Mouse (Mus musculus) lung, postnatal 0 days (tissue): ENCODE measurements around the gene Psmd13. TPM values are rescaled to one million over a fixed set of nuclear protein-coding genes. Genes with fewer than 3 reads are reported as not detected.

Experiments used
- ATAC-seq: fragments of 200-750 bp; cut with Nextera tagmentation; 2 replicates; pipeline ENCODE4 v1.8.0; 2017; ENCODE audit warnings: moderate library complexity
- DNase-seq: peaks from one replicate; pipeline ENCODE4 v3.0.0-alpha.2; 2016; ENCODE audit warnings: low spot score
- H3K27ac ChIP-seq: fragments of 300-500 bp; sonication (generic); 2 replicates; pipeline ENCODE4 v1.5.1; 2014; ENCODE audit warnings: antibody characterized with exemption, mild to moderate bottlenecking, low read length, mixed read lengths
- H3K27me3 ChIP-seq: fragments of 300-500 bp; sonication (generic); replicated peaks from 2 replicates; pipeline ENCODE4 v1.6.1; 2014; ENCODE audit warnings: low read length, mixed read lengths; ENCODE audit not compliant: insufficient read depth
- H3K36me3 ChIP-seq: fragments of 300-500 bp; sonication (generic); 2 replicates; pipeline ENCODE4 v1.6.1; 2014; ENCODE audit warnings: low read length, mixed read lengths; ENCODE audit not compliant: insufficient read depth
- H3K4me1 ChIP-seq: fragments of 300-500 bp; sonication (generic); 2 replicates; pipeline ENCODE4 v1.6.1; 2014; ENCODE audit warnings: antibody characterized with exemption, low read depth, low read length, mixed read lengths; ENCODE audit not compliant: insufficient read depth
- H3K4me2 ChIP-seq: fragments of 300-500 bp; sonication (generic); replicated peaks from 2 replicates; pipeline ENCODE4 v1.6.1; 2014; ENCODE audit warnings: low read depth, mild to moderate bottlenecking, low read length, moderate library complexity, mixed read lengths
- H3K4me3 ChIP-seq: fragments of 300-500 bp; sonication (generic); 2 replicates; pipeline ENCODE4 v1.5.1; 2014; ENCODE audit warnings: low read depth, low read length
- H3K9ac ChIP-seq: fragments of 300-500 bp; sonication (generic); replicated peaks from 2 replicates; pipeline ENCODE4 v1.6.1; 2014; ENCODE audit warnings: low read depth, mild to moderate bottlenecking
- H3K9me3 ChIP-seq: fragments of 300-500 bp; sonication (generic); 2 replicates; pipeline ENCODE4 v1.6.1; 2016; ENCODE audit warnings: low read length, mixed read lengths
- CTCF ChIP-seq: IDR thresholded peaks from 2 replicates; pipeline ENCODE4 v1.5.1; 2016; ENCODE audit warnings: antibody characterized with exemption, mild to moderate bottlenecking
- EP300 ChIP-seq: IDR thresholded peaks from 2 replicates; pipeline ENCODE4 v1.6.1; 2016; ENCODE audit warnings: antibody characterized with exemption, mild to moderate bottlenecking, control low read depth
- WGBS: fragments of 180-500 bp; shearing (Covaris S2); extraction: QIAGEN DNeasy Blood & Tissue Kit; methylation state at CpG from one replicate; pipeline ENCODE4 v1.1.7; 2014; 5-methylcytosine and 5-hydroxymethylcytosine counted together
- polyA plus RNA-seq: library from polyadenylated mRNA; unstranded; fragments of >200 nt; fragmentation: Nextera tagmentation; extraction: Ambion mirVana; gene quantifications from 2 replicates; pipeline ENCODE4 v1.2.1, GENCODE M21; 2015

Psmd13 gene
- polyA plus RNA-seq, 1 experiment from 2014 or later = 164 TPM

GRCm38 (mm10) chr7:140900220-140900619 lies 18.5 kb downstream of the Psmd13 start, which contains the start of gene Cox8b:
TSS of gene Cox8b (minus strand) at chr7:140900446.
- Histone ChIP-seq H3K4me3 (no peak within 1 kb of the TSS), H3K27me3 (no peaks in the 10 kb centered on the region), H3K9ac (no peak within 1 kb of the TSS), H3K27ac (peak within 1 kb of the TSS; percentile 33; the same call in 1 of the 2 replicates), H3K4me1 (no peaks in the 10 kb centered on the region), H3K4me2 (no peak within 1 kb of the TSS), H3K36me3 (peaks cover 20% of the 10 kb centered on the region), H3K9me3 (no peaks in the 10 kb centered on the region)
- WGBS = 60% methylated on average over 10 of the region's 10 CpGs
- TF ChIP-seq CTCF = no peak
- ATAC-seq (peak; percentile 29), DNase-seq (peak; percentile 38)

- Histone ChIP-seq H3K36me3 (peaks cover 11% of the 10 kb centered on the region), H3K9ac (no peak overlapping the region), H3K4me2 (no peak overlapping the region), H3K27me3 (no peaks in the 10 kb centered on the region), H3K4me1 (no peaks in the 10 kb centered on the region), H3K9me3 (no peaks in the 10 kb centered on the region), H3K4me3 (no peak overlapping the region), H3K27ac (no peak overlapping the region)
- TF ChIP-seq EP300 = no peak
- no peak for TF ChIP-seq CTCF
- WGBS = 76% methylated on average over 15 of the region's 15 CpGs
- no peak for ATAC-seq
- peak; percentile 6 for DNase-seq
Measured at GRCm38 (mm10) chr7:140902036-140902875, 20.5 kb downstream of the Psmd13 start.

DNA sequence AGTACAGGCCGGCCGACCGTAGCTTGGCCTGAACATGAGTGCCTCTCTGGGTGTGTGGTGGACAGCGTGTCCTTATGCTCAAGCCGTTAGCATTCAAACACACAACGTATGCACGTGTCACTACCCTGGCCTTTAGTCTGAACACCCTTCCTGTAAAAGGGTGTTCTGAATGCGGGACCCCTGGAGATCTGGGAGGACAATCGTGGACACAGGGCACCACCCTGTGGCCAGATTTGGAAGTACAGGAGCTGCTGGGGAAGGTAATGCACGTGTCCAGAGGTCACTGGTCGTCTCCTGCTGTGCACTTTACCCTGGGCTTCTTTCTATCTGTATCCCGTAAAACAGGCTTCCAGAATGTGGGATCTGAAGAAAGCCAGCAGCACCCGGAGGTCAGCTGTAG lies 21.4 kb downstream of the Psmd13 start:
- Histone ChIP-seq H3K4me1 (no peaks in the 10 kb centered on the region), H3K9me3 (no peaks in the 10 kb centered on the region), H3K27ac (no peak overlapping the region), H3K4me3 (no peak overlapping the region), H3K4me2 (no peak overlapping the region), H3K36me3 (peaks cover 3% of the 10 kb centered on the region), H3K27me3 (no peaks in the 10 kb centered on the region), H3K9ac (no peak overlapping the region)
- DNase-seq = peak; percentile 69
- TF ChIP-seq EP300 = no peak
- peak; percentile 95 for TF ChIP-seq CTCF
- ATAC-seq = peak; percentile 62
- WGBS = 19% methylated on average over 13 of the region's 13 CpGs

DNA sequence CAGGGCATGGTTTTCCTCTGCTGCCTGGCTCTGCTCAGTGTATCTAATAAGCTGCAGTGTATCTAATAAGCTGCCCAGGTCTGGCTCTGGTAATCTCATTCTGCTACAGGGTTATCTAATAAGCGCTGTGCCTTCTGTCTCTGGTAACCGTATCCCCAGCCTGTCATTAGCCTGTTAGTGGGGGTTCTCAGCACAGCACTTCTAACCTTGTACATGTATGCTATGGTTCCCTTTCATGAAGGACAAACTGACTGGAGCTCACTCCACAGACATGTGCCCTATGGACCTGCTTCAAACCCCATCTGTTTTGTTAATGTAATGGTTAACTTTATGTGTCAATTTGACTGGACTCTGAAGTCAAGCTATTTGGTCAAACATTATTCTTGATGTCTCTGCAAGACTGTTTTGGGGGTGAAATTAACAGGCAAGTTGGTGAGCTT lies 23.9 kb downstream of the Psmd13 start:
- no peak overlapping the region for H3K4me2 ChIP-seq
- WGBS = 94% methylated on average over 2 of the region's 2 CpGs
- ATAC-seq (no peak), DNase-seq (no peak)
- no peaks in the 10 kb centered on the region for H3K27me3 ChIP-seq
- no peak overlapping the region for H3K27ac ChIP-seq
- no peak overlapping the region for H3K4me3 ChIP-seq
- no peaks in the 10 kb centered on the region for H3K4me1 ChIP-seq
- H3K36me3 ChIP-seq = no peaks in the 10 kb centered on the region
- no peak for TF ChIP-seq CTCF
- no peak for TF ChIP-seq EP300
- H3K9ac ChIP-seq = no peak overlapping the region
- H3K9me3 ChIP-seq = no peaks in the 10 kb centered on the region

DNA sequence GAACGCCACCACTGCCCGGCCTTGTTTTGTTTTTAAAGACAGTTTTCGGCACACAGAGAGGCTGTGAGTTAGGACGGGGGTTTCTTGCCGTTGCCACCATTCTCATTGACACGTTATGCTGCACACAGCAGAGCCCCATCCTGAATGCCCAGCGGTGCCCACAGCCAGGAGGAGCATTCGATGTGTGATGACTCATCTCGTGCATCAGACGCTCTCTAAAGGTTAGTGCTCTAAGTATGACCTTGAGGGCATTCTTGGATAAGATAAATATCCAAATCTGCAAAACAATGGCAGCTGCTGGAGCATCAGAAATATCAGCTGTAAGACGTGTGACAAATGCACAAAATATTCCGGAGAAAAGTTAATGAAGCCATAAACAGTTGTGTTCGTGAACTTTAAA lies 25.4 kb downstream of the Psmd13 start:
- H3K27me3 ChIP-seq = no peaks in the 10 kb centered on the region
- H3K9ac ChIP-seq = no peak overlapping the region
- no peak for DNase-seq
- H3K27ac ChIP-seq = no peak overlapping the region
- 73% methylated on average over 13 of the region's 13 CpGs for WGBS
- ATAC-seq = no peak
- H3K9me3 ChIP-seq = no peaks in the 10 kb centered on the region
- TF ChIP-seq CTCF = no peak
- TF ChIP-seq EP300 = no peak
- no peak overlapping the region for H3K4me3 ChIP-seq
- H3K36me3 ChIP-seq = no peaks in the 10 kb centered on the region
- no peaks in the 10 kb centered on the region for H3K4me1 ChIP-seq
- no peak overlapping the region for H3K4me2 ChIP-seq

DNA sequence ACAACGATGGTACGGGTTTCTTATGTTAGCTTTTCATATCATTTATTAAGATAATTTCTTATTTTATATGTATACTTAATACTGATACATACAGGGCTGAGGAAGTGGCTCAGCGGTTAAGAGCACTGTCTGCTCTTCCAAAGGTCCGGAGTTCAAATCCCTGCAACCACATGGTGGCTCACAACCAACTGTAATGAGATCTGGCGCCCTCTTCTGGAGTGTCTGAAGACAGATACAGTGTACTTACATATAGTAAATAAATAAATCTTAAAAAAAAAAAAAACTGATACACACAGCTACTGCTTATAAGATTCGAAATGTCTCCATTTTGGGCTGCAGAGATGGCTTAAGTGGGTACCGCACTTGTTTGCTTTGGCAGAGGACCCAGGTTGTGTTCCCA lies 25.9 kb downstream of the Psmd13 start:
- TF ChIP-seq EP300 (no peak), CTCF (peak; percentile 35; the same call in 1 of the 2 replicates)

More for the DNA sequence above, 25.9 kb downstream of the Psmd13 start:
- H3K9ac ChIP-seq = no peak overlapping the region
- H3K9me3 ChIP-seq = no peaks in the 10 kb centered on the region
- H3K4me3 ChIP-seq = no peak overlapping the region
- no peak overlapping the region for H3K4me2 ChIP-seq
- no peak overlapping the region for H3K27ac ChIP-seq
- ATAC-seq = no peak
- WGBS = 78% methylated on average over 7 of the region's 7 CpGs
- H3K4me1 ChIP-seq = no peaks in the 10 kb centered on the region
- DNase-seq = no peak
- no peaks in the 10 kb centered on the region for H3K27me3 ChIP-seq
- no peaks in the 10 kb centered on the region for H3K36me3 ChIP-seq
